Mouse (Mus musculus): ENCODE data around the gene Zfp979. TPM values are rescaled to one million over a fixed set of nuclear protein-coding genes. Genes with fewer than 3 reads are reported as not detected.
"Not testable (repeated sequence)": the region's sequence is repeated elsewhere in the genome, so short reads cannot be mapped to it uniquely, and the experiment has no call there.

The Zfp979 gene
- 3.3 and 3.7 TPM in 2 replicates for polyA plus RNA-seq (2016; fragmentation: Nextera tagmentation; extraction: Ambion mirVana)

GRCm38 (mm10) chr4:147642413-147642812, at the start of gene Zfp979:
Gene Zfp979 (minus strand): TSS chr4:147642513.
- not testable (repeated sequence) for H3K4me1 ChIP-seq; H3K4me3 ChIP-seq; H3K27me3 ChIP-seq (ENCODE audit: low read depth, poor library complexity, severe bottlenecking); H3K36me3 ChIP-seq; H3K9me3 ChIP-seq (replicated peaks); DNase-seq (ENCODE audit: low spot score); H3K27ac ChIP-seq
- WGBS, result no CpG with 5 or more reads among the region's 6 CpGs

GRCm38 (mm10) chr4:147655245-147655644, 12.9 kb upstream of the Zfp979 start:
- not testable (repeated sequence) for H3K27me3 ChIP-seq (ENCODE audit: low read depth, poor library complexity, severe bottlenecking); H3K27ac ChIP-seq; DNase-seq (ENCODE audit: low spot score); H3K4me3 ChIP-seq; H3K4me1 ChIP-seq; H3K36me3 ChIP-seq; H3K9me3 ChIP-seq (replicated peaks)
- 94% methylated on average over 5 of the region's 5 CpGs for WGBS

GRCm38 (mm10) chr4:147647407-147647806, 5.1 kb upstream of the Zfp979 start:
- not testable (repeated sequence) for H3K36me3 ChIP-seq; H3K27me3 ChIP-seq (ENCODE audit: low read depth, poor library complexity, severe bottlenecking); H3K4me3 ChIP-seq; DNase-seq (ENCODE audit: low spot score); H3K4me1 ChIP-seq; H3K27ac ChIP-seq; H3K9me3 ChIP-seq (replicated peaks)
- no CpG with 5 or more reads among the region's 3 CpGs for WGBS

- not testable (repeated sequence) for H3K36me3 ChIP-seq; H3K27me3 ChIP-seq (ENCODE audit: low read depth, poor library complexity, severe bottlenecking); H3K27ac ChIP-seq; DNase-seq (ENCODE audit: low spot score); H3K4me1 ChIP-seq; H3K4me3 ChIP-seq; H3K9me3 ChIP-seq (replicated peaks)
- 48% methylated on average over 2 of the region's 3 CpGs for WGBS
Observed at GRCm38 (mm10) chr4:147641932-147642331, 381 bp downstream of the Zfp979 start.

- WGBS, result no CpG with 5 or more reads among the region's 2 CpGs
- H3K4me1 ChIP-seq; H3K27me3 ChIP-seq (ENCODE audit: low read depth, poor library complexity, severe bottlenecking); H3K36me3 ChIP-seq; H3K9me3 ChIP-seq (replicated peaks); H3K4me3 ChIP-seq; H3K27ac ChIP-seq; DNase-seq (ENCODE audit: low spot score): not testable (repeated sequence)
Observed at GRCm38 (mm10) chr4:147633818-147634262, 8.5 kb downstream of the Zfp979 start.

GRCm38 (mm10) chr4:147606511-147606910, 35.8 kb downstream of the Zfp979 start:
- not testable (repeated sequence) for H3K4me3 ChIP-seq; H3K4me1 ChIP-seq; H3K9me3 ChIP-seq (replicated peaks); H3K27me3 ChIP-seq (ENCODE audit: low read depth, poor library complexity, severe bottlenecking); H3K36me3 ChIP-seq; DNase-seq (ENCODE audit: low spot score); H3K27ac ChIP-seq
- WGBS, result 86% methylated on average over 6 of the region's 6 CpGs

GRCm38 (mm10) chr4:147605521-147605920, 36.8 kb downstream of the Zfp979 start:
- 80% methylated on average over 4 of the region's 4 CpGs for WGBS
- H3K36me3 ChIP-seq, result no peaks in the 10 kb centered on the region
- H3K27ac ChIP-seq, result no peak overlapping the region
- no peaks in the 10 kb centered on the region for H3K4me1 ChIP-seq
- no peaks in the 10 kb centered on the region; the same call in 1 of the 2 replicates for H3K9me3 ChIP-seq (replicated peaks)
- H3K27me3 ChIP-seq (ENCODE audit: low read depth, poor library complexity, severe bottlenecking), result no peaks in the 10 kb centered on the region
- DNase-seq (ENCODE audit: low spot score), result no peak
- H3K4me3 ChIP-seq, result no peak overlapping the region

GRCm38 (mm10) chr4:147603806-147604205, 38.5 kb downstream of the Zfp979 start:
- Histone ChIP-seq H3K9me3 (replicated peaks) (no peaks in the 10 kb centered on the region; the same call in 1 of the 2 replicates), H3K36me3 (no peaks in the 10 kb centered on the region), H3K4me1 (no peaks in the 10 kb centered on the region), H3K27ac (no peak overlapping the region), H3K4me3 (no peak overlapping the region), H3K27me3 (ENCODE audit: low read depth, poor library complexity, severe bottlenecking) (no peaks in the 10 kb centered on the region)
- no peak for DNase-seq (ENCODE audit: low spot score)
- 88% methylated on average over 4 of the region's 4 CpGs for WGBS

GRCm38 (mm10) chr4:147601881-147602280, 40.4 kb downstream of the Zfp979 start:
- Histone ChIP-seq H3K36me3 (no peaks in the 10 kb centered on the region), H3K9me3 (replicated peaks) (no peaks in the 10 kb centered on the region; the same call in 1 of the 2 replicates), H3K4me1 (no peaks in the 10 kb centered on the region), H3K27me3 (ENCODE audit: low read depth, poor library complexity, severe bottlenecking) (no peaks in the 10 kb centered on the region), H3K4me3 (no peak overlapping the region), H3K27ac (no peak overlapping the region)
- DNase-seq (ENCODE audit: low spot score), result no peak
- 50% methylated on average over 1 of the region's 1 CpGs for WGBS

- no peak for DNase-seq (ENCODE audit: low spot score)
- Histone ChIP-seq H3K4me1 (no peaks in the 10 kb centered on the region), H3K27me3 (ENCODE audit: low read depth, poor library complexity, severe bottlenecking) (no peaks in the 10 kb centered on the region), H3K36me3 (no peaks in the 10 kb centered on the region), H3K9me3 (replicated peaks) (no peaks in the 10 kb centered on the region), H3K4me3 (no peak overlapping the region), H3K27ac (no peak overlapping the region)
- WGBS, result 70% methylated on average over 2 of the region's 2 CpGs
Observed at GRCm38 (mm10) chr4:147598831-147599230, 43.5 kb downstream of the Zfp979 start.

- 64% methylated on average over 1 of the region's 1 CpGs for WGBS
- Histone ChIP-seq H3K27ac (no peak overlapping the region), H3K4me1 (no peaks in the 10 kb centered on the region), H3K4me3 (no peak overlapping the region), H3K36me3 (no peaks in the 10 kb centered on the region), H3K9me3 (replicated peaks) (no peaks in the 10 kb centered on the region), H3K27me3 (ENCODE audit: low read depth, poor library complexity, severe bottlenecking) (no peaks in the 10 kb centered on the region)
- DNase-seq (ENCODE audit: low spot score), result no peak
Observed at GRCm38 (mm10) chr4:147597685-147598084, 44.6 kb downstream of the Zfp979 start.

GRCm38 (mm10) chr4:147594630-147595029, 47.7 kb downstream of the Zfp979 start:
- not testable (repeated sequence) for DNase-seq (ENCODE audit: low spot score); H3K4me3 ChIP-seq; H3K27ac ChIP-seq; H3K9me3 ChIP-seq (replicated peaks); H3K27me3 ChIP-seq (ENCODE audit: low read depth, poor library complexity, severe bottlenecking); H3K36me3 ChIP-seq; H3K4me1 ChIP-seq
- 85% methylated on average over 3 of the region's 3 CpGs for WGBS

GRCm38 (mm10) chr4:147586511-147587473, 55.5 kb downstream of the Zfp979 start:
- Histone ChIP-seq H3K4me3 (no peak overlapping the region), H3K27me3 (ENCODE audit: low read depth, poor library complexity, severe bottlenecking) (no peaks in the 10 kb centered on the region), H3K27ac (no peak overlapping the region), H3K9me3 (replicated peaks) (peaks cover 5% of the 10 kb centered on the region; the same call in 1 of the 2 replicates), H3K4me1 (no peaks in the 10 kb centered on the region), H3K36me3 (no peaks in the 10 kb centered on the region)
- WGBS, result 67% methylated on average over 1 of the region's 1 CpGs
- DNase-seq (ENCODE audit: low spot score), result no peak

All from limb, embryonic 10.5 days (tissue).